Mouse (Mus musculus) adrenal gland, postnatal 4 days (tissue): ENCODE data around the gene Pstk. TPM values are rescaled to one million over a fixed set of nuclear protein-coding genes. Genes with fewer than 3 reads are reported as not detected.
"Not testable (repeated sequence)": the region's sequence is repeated elsewhere in the genome, so short reads cannot be mapped to it uniquely, and the experiment has no call there.

Source experiments
- DNase-seq, 2 experiments: peaks; one replicate each; pipeline ENCODE4 v3.0.0; 2021 to 2022; ENCODE audit warnings: low spot score in 2 of 2, mixed read lengths in 2 of 2
- total RNA-seq, 2 experiments: library from RNA; stranded (reverse); gene quantifications; 2 replicates each; pipeline ENCODE4 v1.2.3; 2021

The Pstk gene
- total RNA-seq, 2 experiments from 2014 or later = 28.3 to 31.3 TPM

DNA sequence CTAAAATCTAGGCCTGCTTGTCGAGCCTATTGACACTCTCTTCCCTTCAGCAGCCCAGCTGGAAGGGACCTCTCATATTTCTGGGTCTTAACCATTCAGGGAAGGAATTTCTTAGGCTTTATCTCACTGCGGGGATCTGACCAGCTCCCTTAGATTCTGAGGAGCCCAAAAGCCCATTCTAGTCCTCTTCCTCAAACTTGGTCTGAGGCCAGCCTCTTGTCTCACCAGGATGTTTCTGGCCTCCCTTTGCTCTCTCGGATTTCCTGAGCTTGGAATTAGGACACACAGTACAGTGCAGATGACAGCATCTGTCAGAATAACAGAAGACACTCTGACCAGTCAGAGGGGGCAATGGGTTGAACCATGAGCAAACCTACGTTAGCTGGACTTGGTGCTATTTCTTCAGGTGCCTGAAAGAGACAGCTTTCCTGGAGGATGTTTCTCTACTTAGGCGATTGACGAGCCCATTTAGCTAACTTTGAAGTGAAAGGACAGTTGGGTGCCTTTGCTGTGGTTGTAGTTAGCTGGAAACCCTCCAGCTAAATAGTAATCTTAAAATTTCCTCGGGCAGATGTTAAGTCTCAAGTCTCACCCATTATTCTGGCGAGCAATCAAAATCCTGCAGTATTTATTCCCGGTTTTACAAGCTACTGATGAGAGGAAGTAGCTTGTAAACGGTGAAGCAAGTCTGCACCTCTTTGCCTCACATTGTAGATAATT lies 40.4 kb downstream of the Pstk start:
- no peak for DNase-seq

DNA sequence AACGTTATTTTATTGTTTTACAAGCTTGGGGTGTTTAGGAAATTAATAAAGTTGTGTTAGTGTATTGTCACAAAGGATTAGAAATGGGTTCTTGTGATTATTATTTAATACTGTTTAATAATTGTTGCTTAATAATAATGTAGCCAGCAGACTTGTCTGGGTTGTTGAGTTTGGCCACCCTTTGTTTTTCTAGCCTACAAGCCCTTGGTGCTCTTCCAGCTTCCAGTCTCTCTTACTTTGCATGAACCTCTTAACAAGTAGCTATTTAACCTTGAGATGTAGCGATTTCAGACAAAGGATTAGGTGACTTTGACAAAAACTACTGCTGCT lies 41.0 kb downstream of the Pstk start:
- no peak for DNase-seq

DNA sequence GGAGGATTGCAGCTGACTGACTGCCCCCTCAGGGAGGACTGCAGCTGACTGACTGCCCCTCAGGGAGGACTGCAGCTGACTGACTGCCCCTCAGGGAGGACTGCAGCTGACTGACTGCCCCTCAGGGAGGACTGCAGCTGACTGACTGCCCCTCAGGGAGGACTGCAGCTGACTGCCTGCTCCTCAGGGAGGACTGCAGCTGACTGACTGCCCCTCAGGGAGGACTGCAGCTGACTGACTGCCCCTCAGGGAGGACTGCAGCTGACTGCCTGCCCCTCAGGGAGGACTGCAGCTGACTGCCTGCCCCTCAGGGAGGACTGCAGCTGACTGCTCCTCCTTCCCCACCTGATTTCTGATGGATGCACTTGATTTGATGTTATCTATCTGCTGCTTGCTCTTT lies 45.8 kb downstream of the Pstk start:
- DNase-seq = not testable (repeated sequence)

DNA sequence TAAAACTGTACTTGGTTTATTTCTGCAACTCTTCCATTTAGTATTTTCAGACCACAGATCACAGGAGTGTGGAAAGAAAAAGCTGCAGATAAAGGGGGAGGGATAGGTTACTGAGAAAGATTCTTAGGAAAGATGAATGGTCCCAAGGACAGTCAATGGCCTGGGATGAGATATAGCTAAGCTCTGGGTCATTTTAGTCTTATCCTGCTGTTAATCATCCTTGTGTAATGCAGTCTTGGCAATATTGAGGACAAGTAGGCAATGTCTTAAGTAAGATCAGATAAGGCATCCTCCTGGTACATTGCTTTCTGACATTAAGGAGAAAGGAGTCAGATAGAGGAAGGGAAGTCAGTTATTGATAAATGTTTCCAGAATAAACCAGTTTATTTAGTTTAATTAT lies 46.7 kb downstream of the Pstk start:
- no peak for DNase-seq

DNA sequence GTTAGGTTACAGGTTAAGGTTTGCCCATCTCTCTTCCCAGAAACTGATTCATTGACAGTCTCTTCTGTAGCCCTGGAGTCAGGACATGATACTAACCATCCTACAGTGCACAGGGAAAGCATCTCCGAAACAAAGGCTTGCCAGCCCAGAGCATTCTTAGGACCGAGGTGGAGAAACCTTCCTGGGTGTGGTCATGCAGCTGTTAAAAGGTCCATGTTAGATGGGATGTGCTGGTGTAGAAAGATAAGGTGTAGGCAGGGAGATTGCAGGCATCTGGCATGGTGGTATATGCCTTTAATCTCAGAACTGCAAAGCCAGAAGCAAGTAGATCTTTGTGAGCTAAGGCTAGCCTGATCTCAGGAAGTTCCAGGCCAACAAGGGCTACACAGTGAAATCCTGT lies 54.0 kb downstream of the Pstk start:
- DNase-seq = no peak

DNA sequence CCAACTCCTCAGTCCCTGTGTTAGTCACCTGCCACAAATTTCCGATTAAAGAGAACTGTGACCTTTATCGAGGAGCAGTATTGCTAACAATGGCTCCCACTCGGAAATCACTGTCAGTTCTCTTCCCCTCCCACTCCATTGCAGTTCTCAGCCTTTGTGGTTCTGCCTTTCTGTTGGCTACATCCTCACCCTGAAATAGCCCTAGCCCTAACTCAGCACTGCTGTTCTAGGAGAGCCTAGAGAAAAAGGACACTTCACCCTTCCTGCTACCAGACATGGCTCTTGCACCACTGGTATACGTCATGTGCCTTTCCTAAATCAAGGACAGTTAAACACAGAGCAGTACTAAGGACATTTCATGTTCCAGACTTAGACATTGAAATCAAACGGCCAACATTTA lies 56.4 kb downstream of the Pstk start:
- no peak for DNase-seq

DNA sequence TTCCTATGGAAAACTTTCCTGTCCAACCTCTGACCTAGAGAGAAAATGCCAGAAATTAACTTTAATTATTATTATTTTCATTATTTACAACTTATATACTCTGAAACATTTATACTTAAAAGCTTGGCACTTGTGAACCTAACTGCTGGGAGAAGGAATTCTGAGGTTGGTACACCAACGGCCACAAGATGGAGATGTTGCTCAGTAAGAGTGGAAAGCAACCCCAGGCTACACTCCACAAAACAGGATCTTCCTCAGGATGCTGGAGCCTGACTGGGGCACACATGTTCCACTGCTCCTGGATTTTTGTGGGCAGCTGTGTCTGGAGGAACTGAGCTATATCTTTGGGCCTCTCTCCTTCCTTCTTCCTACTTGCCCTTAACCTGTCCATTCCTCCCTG lies 61.3 kb downstream of the Pstk start:
- DNase-seq = no peak

DNA sequence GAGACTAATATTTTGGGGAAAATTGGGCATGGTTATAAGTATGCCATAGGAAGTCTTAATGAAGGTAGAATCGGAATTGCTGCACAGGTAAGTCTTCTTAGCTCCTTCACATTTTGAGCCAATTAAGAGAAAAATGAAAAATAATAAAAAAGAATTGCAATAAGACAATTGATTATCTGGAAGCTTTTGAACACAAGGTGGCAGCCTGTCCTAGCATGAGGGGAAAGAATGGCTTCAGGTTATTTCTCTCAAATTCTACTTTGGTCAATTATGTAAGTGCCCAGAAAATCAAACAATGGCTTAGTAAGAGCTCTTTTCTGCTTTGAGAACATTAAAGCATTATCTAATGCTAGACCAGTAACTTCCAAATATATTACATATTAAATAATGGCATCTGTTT lies 63.3 kb downstream of the Pstk start:
- no peak for DNase-seq

DNA sequence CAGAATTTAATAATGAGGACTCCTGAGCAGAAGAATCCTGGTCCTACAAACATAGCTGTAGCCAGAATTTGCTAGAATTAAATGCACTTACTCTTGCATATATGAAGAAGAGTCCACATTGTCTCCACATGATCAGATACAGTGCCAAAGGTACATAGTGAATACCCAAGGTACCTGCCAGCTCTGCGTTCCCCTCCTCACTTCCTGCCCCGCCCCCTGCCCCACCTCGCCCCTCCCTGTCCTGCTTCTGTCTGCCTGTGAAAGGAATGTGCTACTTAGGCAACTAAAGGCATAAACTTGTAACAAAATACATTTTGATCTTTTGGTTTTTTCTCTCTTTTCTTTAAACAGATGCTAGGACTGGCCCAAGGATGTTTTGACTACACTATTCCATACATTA lies 66.1 kb downstream of the Pstk start:
- no peak for DNase-seq

Other genes starting within 250 kb of the Pstk start
- gene 4933402N03Rik, start 224.8 kb upstream of the Pstk start, total RNA-seq = not detected
- gene 5430419D17Rik, start 196.7 kb upstream of the Pstk start, total RNA-seq = under 1 TPM in 1 of 2 experiments, not detected in 1; 0.56 TPM
- gene Cuzd1, start 48.8 kb upstream of the Pstk start, total RNA-seq = 1 to 10 TPM in 1 of 2 experiments, not detected in 1; 5.9 TPM
- under 1 TPM in 1 of 2 experiments, not detected in 1; 0.48 TPM for gene Fam24b, start 41.6 kb upstream of the Pstk start, total RNA-seq
- not detected for gene Fam24a, start 37.3 kb upstream of the Pstk start, total RNA-seq
- gene 2310057M21Rik, start 8.4 kb upstream of the Pstk start, total RNA-seq = 10 to 100 TPM; 16.1 to 20.2 TPM
- gene Ikzf5, start 39.4 kb downstream of the Pstk start, total RNA-seq = 10 to 100 TPM; 34.5 to 38.8 TPM
- gene Acadsb, start 39.5 kb downstream of the Pstk start, total RNA-seq = 100 to 1,000 TPM; 183 to 187 TPM
- gene Hmx3, start 171.7 kb downstream of the Pstk start, total RNA-seq = not detected
- gene Hmx2, start 177.6 kb downstream of the Pstk start, total RNA-seq = under 1 TPM in 1 of 2 experiments, not detected in 1; 0.25 TPM
- 10 to 100 TPM; 85.6 to 86.3 TPM for gene Bub3, start 189.1 kb downstream of the Pstk start, total RNA-seq